Mouse (Mus musculus) myocyte (in vitro differentiated cells): ENCODE data around the gene Baiap2. TPM values are rescaled to one million over a fixed set of nuclear protein-coding genes. Genes with fewer than 3 reads are reported as not detected.

Experiments
- H3K27me3 ChIP-seq: one replicate; pipeline ENCODE4 v1.6.1; 2011; ENCODE audit not compliant: control insufficient read depth, insufficient read depth, insufficient read length
- H3K36me3 ChIP-seq: one replicate; pipeline ENCODE4 v1.6.1; 2011; ENCODE audit not compliant: control insufficient read depth, insufficient read depth
- H3K4me2 ChIP-seq: one replicate; pipeline ENCODE4 v1.6.1; 2011; ENCODE audit warnings: low read depth, control low read depth
- H3K4me3 ChIP-seq: one replicate; pipeline ENCODE4 v1.5.1; 2011; ENCODE audit warnings: mild to moderate bottlenecking, control low read depth, moderate library complexity
- H3K79me2 ChIP-seq: one replicate; pipeline ENCODE4 v1.6.1; 2011; ENCODE audit not compliant: control insufficient read depth, insufficient read depth
- H3ac ChIP-seq: one replicate; pipeline ENCODE4 v1.6.1; 2011; ENCODE audit not compliant: control insufficient read depth, insufficient read length
- CEBPB ChIP-seq: IDR thresholded peaks from 2 replicates; pipeline ENCODE4 v1.6.1; 2011; ENCODE audit warnings: mild to moderate bottlenecking, moderate library complexity; ENCODE audit not compliant: poor library complexity, insufficient read depth, severe bottlenecking
- E2F4 ChIP-seq: IDR thresholded peaks from one replicate; pipeline ENCODE4 v1.6.1; 2011; ENCODE audit warnings: mild to moderate bottlenecking, control low read depth, moderate library complexity; ENCODE audit not compliant: insufficient read depth
- MAX ChIP-seq: IDR thresholded peaks from one replicate; pipeline ENCODE4 v1.6.1; 2011; ENCODE audit warnings: low read depth, mild to moderate bottlenecking, control low read depth
- MYOD1 ChIP-seq, 3 experiments: IDR thresholded peaks; one replicate each; pipeline ENCODE4 v1.6.1; 2011; ENCODE audit warnings: control low read depth in 2 of 3, low read depth in 2 of 3, mild to moderate bottlenecking in 2 of 3, moderate library complexity in 1 of 3; ENCODE audit not compliant: insufficient read length in 2 of 3, control insufficient read depth in 1 of 3
- MYOG ChIP-seq, 3 experiments: IDR thresholded peaks; one replicate each; pipeline ENCODE4 v1.6.1; 2011; ENCODE audit warnings: control low read depth in 2 of 3, low read depth in 2 of 3, mild to moderate bottlenecking in 2 of 3; ENCODE audit not compliant: insufficient read length in 2 of 3, control insufficient read depth in 1 of 3, insufficient read depth in 1 of 3
- POLR2A ChIP-seq: IDR thresholded peaks from one replicate; pipeline ENCODE4 v1.6.1; 2011; ENCODE audit warnings: low read depth, mild to moderate bottlenecking, control low read depth, moderate library complexity; ENCODE audit not compliant: insufficient read length
- POLR2AphosphoS2 ChIP-seq: IDR thresholded peaks from one replicate; pipeline ENCODE4 v1.6.1; 2011; ENCODE audit warnings: low read depth, control low read depth; ENCODE audit not compliant: insufficient read length
- REST ChIP-seq: IDR thresholded peaks from one replicate; pipeline ENCODE4 v1.6.1; 2011; ENCODE audit warnings: mild to moderate bottlenecking, control low read depth, moderate library complexity; ENCODE audit not compliant: insufficient read depth, insufficient read length
- SRF ChIP-seq: IDR thresholded peaks from one replicate; pipeline ENCODE4 v1.6.1; 2011; ENCODE audit warnings: low read depth; ENCODE audit not compliant: control insufficient read depth, insufficient read length
- TCF12 ChIP-seq: IDR thresholded peaks from one replicate; pipeline ENCODE4 v1.6.1; 2011; ENCODE audit warnings: mild to moderate bottlenecking, control low read depth; ENCODE audit not compliant: poor library complexity, insufficient read depth, severe bottlenecking
- TCF3 ChIP-seq: IDR thresholded peaks from one replicate; pipeline ENCODE4 v1.6.1; 2011; ENCODE audit warnings: low read depth, control low read depth; ENCODE audit not compliant: insufficient read length
- USF1 ChIP-seq: IDR thresholded peaks from one replicate; pipeline ENCODE4 v1.6.1; 2011; ENCODE audit warnings: low read depth, mild to moderate bottlenecking, control low read depth, moderate library complexity
- polyA plus RNA-seq: library from polyadenylated mRNA; unstranded; fragments of >200 nt; fragmentation: generic; extraction: Trizol; gene quantifications from one replicate; pipeline ENCODE4 v1.2.1, GENCODE M21; 2012; ENCODE audit warnings: missing spikeins

The Baiap2 gene
- polyA plus RNA-seq, 1 experiment, result 23.0 TPM

- no peak overlapping the region for H3K4me2 ChIP-seq
- peaks cover 74% of the 10 kb centered on the region for H3K27me3 ChIP-seq
- no peaks in the 10 kb centered on the region for H3K36me3 ChIP-seq
- H3K4me3 ChIP-seq, result no peak overlapping the region
- H3ac ChIP-seq, result no peak overlapping the region
- H3K79me2 ChIP-seq, result no peaks in the 10 kb centered on the region
- TF ChIP-seq MYOD1 (IDR thresholded peaks at IDR 0.05; ENCODE audit: control insufficient read depth in 1 of 3, insufficient read length in 2 of 3, low read depth in 2 of 3) (peak in 1 of 3 experiments; percentile 12), POLR2AphosphoS2 (no peak), TCF3 (no peak)
These were observed 99.7 kb downstream of the Baiap2 start for GRCm38 (mm10) chr11:120042141-120042838.

- Histone ChIP-seq H3K36me3 (no peaks in the 10 kb centered on the region), H3K79me2 (no peaks in the 10 kb centered on the region), H3K4me2 (no peak overlapping the region), H3ac (no peak overlapping the region), H3K4me3 (no peak overlapping the region), H3K27me3 (peaks cover 82% of the 10 kb centered on the region)
- TF ChIP-seq POLR2AphosphoS2 (no peak), POLR2A (no peak), MAX (no peak), E2F4 (no peak), CEBPB (no peak), SRF (no peak), MYOD1 (IDR thresholded peaks at IDR 0.05; ENCODE audit: control insufficient read depth in 1 of 3, insufficient read length in 2 of 3, low read depth in 2 of 3) (no peak), USF1 (no peak), TCF3 (no peak), MYOG (IDR thresholded peaks at IDR 0.05; ENCODE audit: control insufficient read depth in 1 of 3, insufficient read depth in 1 of 3, insufficient read length in 2 of 3, low read depth in 2 of 3) (no peak), TCF12 (no peak), REST (no peak)
These were observed 102.8 kb downstream of the Baiap2 start for GRCm38 (mm10) chr11:120045341-120045740.

GRCm38 (mm10) chr11:120045839-120046552 is 103.4 kb downstream of the Baiap2 start:
- TF ChIP-seq MYOG (IDR thresholded peaks at IDR 0.05; ENCODE audit: control insufficient read depth in 1 of 3, insufficient read depth in 1 of 3, insufficient read length in 2 of 3, low read depth in 2 of 3), result no peak
- no peak for TF ChIP-seq MYOD1 (IDR thresholded peaks at IDR 0.05; ENCODE audit: control insufficient read depth in 1 of 3, insufficient read length in 2 of 3, low read depth in 2 of 3)
- no peak for TF ChIP-seq POLR2A
- no peak for TF ChIP-seq TCF12
- TF ChIP-seq MAX, result no peak
- TF ChIP-seq CEBPB, result no peak
- no peak for TF ChIP-seq SRF
- no peak for TF ChIP-seq USF1
- TF ChIP-seq E2F4, result no peak
- no peak for TF ChIP-seq POLR2AphosphoS2
- TF ChIP-seq REST, result no peak
- TF ChIP-seq TCF3, result no peak
- H3K4me2 ChIP-seq, result no peak overlapping the region
- peaks cover 81% of the 10 kb centered on the region for H3K27me3 ChIP-seq
- H3ac ChIP-seq, result no peak overlapping the region
- H3K4me3 ChIP-seq, result no peak overlapping the region
- no peaks in the 10 kb centered on the region for H3K36me3 ChIP-seq
- H3K79me2 ChIP-seq, result no peaks in the 10 kb centered on the region

- Histone ChIP-seq H3K79me2 (no peaks in the 10 kb centered on the region), H3K36me3 (no peaks in the 10 kb centered on the region), H3K4me2 (no peak within 1 kb of the TSS), H3K27me3 (peaks cover 80% of the 10 kb centered on the region), H3ac (no peak within 1 kb of the TSS), H3K4me3 (no peak within 1 kb of the TSS)
- TF ChIP-seq SRF (no peak), USF1 (no peak), E2F4 (no peak), REST (no peak), TCF3 (no peak)
These were observed 104.1 kb downstream of the Baiap2 start, which contains the start of gene Aatk for GRCm38 (mm10) chr11:120046553-120047191. TSS of gene Aatk (minus strand) at chr11:120047167.

GRCm38 (mm10) chr11:120047531-120048251 is 105.1 kb downstream of the Baiap2 start:
- Histone ChIP-seq H3K79me2 (no peaks in the 10 kb centered on the region), H3K4me2 (no peak overlapping the region), H3ac (no peak overlapping the region), H3K4me3 (no peak overlapping the region), H3K27me3 (peaks cover 72% of the 10 kb centered on the region), H3K36me3 (no peaks in the 10 kb centered on the region)
- TF ChIP-seq MAX, result no peak
- TF ChIP-seq TCF3, result no peak
- no peak for TF ChIP-seq REST
- TF ChIP-seq E2F4, result no peak
- no peak for TF ChIP-seq POLR2AphosphoS2
- no peak for TF ChIP-seq SRF
- no peak for TF ChIP-seq POLR2A
- TF ChIP-seq TCF12, result no peak
- TF ChIP-seq MYOD1 (IDR thresholded peaks at IDR 0.05; ENCODE audit: control insufficient read depth in 1 of 3, insufficient read length in 2 of 3, low read depth in 2 of 3), result no peak
- no peak for TF ChIP-seq MYOG (IDR thresholded peaks at IDR 0.05; ENCODE audit: control insufficient read depth in 1 of 3, insufficient read depth in 1 of 3, insufficient read length in 2 of 3, low read depth in 2 of 3)
- no peak for TF ChIP-seq USF1
- TF ChIP-seq CEBPB, result no peak
